8 mouse cellular contexts compared by ENCODE assay signal in the genomic region with DNA sequence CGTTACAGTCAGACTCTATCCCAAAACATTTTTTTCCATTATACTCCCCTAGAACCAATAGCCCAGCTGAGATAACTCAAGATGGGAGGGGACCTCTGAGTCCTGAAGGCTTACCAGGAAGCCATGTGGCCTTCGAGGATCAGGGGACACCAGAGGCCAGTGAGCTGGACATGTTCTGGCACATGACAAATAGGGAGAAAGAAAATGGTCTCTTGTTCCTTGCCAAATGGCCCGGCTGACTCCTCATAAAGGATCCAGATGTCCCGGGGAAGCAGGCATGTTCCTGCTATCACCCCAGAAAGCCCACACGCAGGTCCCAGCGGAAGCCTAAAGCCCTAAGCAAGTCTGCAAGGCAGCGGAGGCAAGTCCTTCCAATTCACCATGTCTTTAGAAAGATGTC. TPM values are rescaled to one million over a fixed set of nuclear protein-coding genes. Genes with fewer than 3 reads are reported as not detected.
A peak's percentile ranks its signal among the peaks of the same experiment; 100 is the strongest.
DNase-seq lines count a peak whose midpoint lies in the region; ATAC-seq and TF ChIP-seq lines count a peak whose summit lies in the region.

No protein-coding gene starts in this region.

- 85% methylated on average over 7 of the region's 7 CpGs for WGBS in forebrain, embryonic 10.5 days
- WGBS in forebrain, postnatal 0 days = 64% methylated on average over 7 of the region's 7 CpGs
- WGBS in forebrain, embryonic 11.5 days = 88% methylated on average over 7 of the region's 7 CpGs
- 51% methylated on average over 7 of the region's 7 CpGs for WGBS in hindbrain, embryonic 15.5 days
- WGBS in midbrain, embryonic 11.5 days = 84% methylated on average over 7 of the region's 7 CpGs
- WGBS in thymus, adult 2 months = 94% methylated on average over 7 of the region's 7 CpGs

- TF ChIP-seq CTCF in forebrain, postnatal 0 days (IDR thresholded peaks at IDR 0.05; ENCODE audit: low read depth) = no peak
- TF ChIP-seq CTCF in thymus, adult 2 months (IDR thresholded peaks at IDR 0.05; ENCODE audit: borderline replicate concordance, control insufficient read depth, extremely low read depth, insufficient read depth, low read length, poor library complexity) = no peak

- H3K27me3 ChIP-seq in forebrain, embryonic 10.5 days (ENCODE audit: poor library complexity, severe bottlenecking) = peaks cover 4% of the 10 kb centered on the region; the same call in 1 of the 2 replicates
- no peaks in the 10 kb centered on the region for H3K27me3 ChIP-seq in forebrain, postnatal 0 days (ENCODE audit: insufficient read depth, low read length)
- no peaks in the 10 kb centered on the region for H3K27me3 ChIP-seq in forebrain, embryonic 11.5 days (ENCODE audit: control insufficient read depth, insufficient read depth, low read length)
- H3K27me3 ChIP-seq in hindbrain, embryonic 15.5 days = no peaks in the 10 kb centered on the region
- H3K27me3 ChIP-seq in midbrain, embryonic 11.5 days (ENCODE audit: control insufficient read depth, insufficient read depth, low read length) = no peaks in the 10 kb centered on the region
- no peaks in the 10 kb centered on the region for H3K27me3 ChIP-seq in thymus, adult 2 months (ENCODE audit: control insufficient read depth, insufficient read depth, low read length)

- peaks cover 33% of the 10 kb centered on the region for H3K36me3 ChIP-seq in forebrain, embryonic 10.5 days (replicated peaks)
- no peaks in the 10 kb centered on the region for H3K36me3 ChIP-seq in forebrain, postnatal 0 days (ENCODE audit: insufficient read depth)
- H3K36me3 ChIP-seq in forebrain, embryonic 11.5 days (ENCODE audit: control insufficient read depth, insufficient read depth, low read length) = no peaks in the 10 kb centered on the region
- no peaks in the 10 kb centered on the region for H3K36me3 ChIP-seq in hindbrain, embryonic 15.5 days
- H3K36me3 ChIP-seq in midbrain, embryonic 11.5 days (ENCODE audit: control insufficient read depth, insufficient read depth, low read length) = peaks cover 2% of the 10 kb centered on the region; the same call in 1 of the 2 replicates
- no peaks in the 10 kb centered on the region for H3K36me3 ChIP-seq in thymus, adult 2 months (ENCODE audit: control insufficient read depth, insufficient read depth, low read length)

- H3K9ac ChIP-seq in forebrain, postnatal 0 days = no peak overlapping the region
- H3K9ac ChIP-seq in forebrain, embryonic 11.5 days (ENCODE audit: low read length) = 0 out of 2 replicates have a peak overlapping the region, but pooled peaks have one; percentile 4
- no peak overlapping the region for H3K9ac ChIP-seq in hindbrain, embryonic 15.5 days
- peak overlapping the region; percentile 98 for H3K9ac ChIP-seq in midbrain, embryonic 11.5 days (ENCODE audit: low read length)

- peaks cover 87% of the 10 kb centered on the region for H3K4me1 ChIP-seq in forebrain, embryonic 10.5 days
- peaks cover 34% of the 10 kb centered on the region for H3K4me1 ChIP-seq in forebrain, postnatal 0 days (ENCODE audit: insufficient read depth)
- peaks cover 18% of the 10 kb centered on the region for H3K4me1 ChIP-seq in forebrain, embryonic 11.5 days (replicated peaks; ENCODE audit: control insufficient read depth, insufficient read depth, low read length)
- peaks cover 61% of the 10 kb centered on the region for H3K4me1 ChIP-seq in hindbrain, embryonic 15.5 days (replicated peaks)
- peaks cover 50% of the 10 kb centered on the region for H3K4me1 ChIP-seq in midbrain, embryonic 11.5 days (ENCODE audit: control insufficient read depth, insufficient read depth, low read length)
- peaks cover 47% of the 10 kb centered on the region for H3K4me1 ChIP-seq in thymus, adult 2 months (replicated peaks; ENCODE audit: control insufficient read depth, insufficient read depth, low read length)

- H3K4me2 ChIP-seq in forebrain, postnatal 0 days (ENCODE audit: low read depth) = no peak overlapping the region; the same call in 1 of the 2 replicates
- no peak overlapping the region for H3K4me2 ChIP-seq in forebrain, embryonic 11.5 days (ENCODE audit: low read depth, low read length, severe bottlenecking)
- H3K4me2 ChIP-seq in hindbrain, embryonic 15.5 days = peak overlapping the region; percentile 90
- H3K4me2 ChIP-seq in midbrain, embryonic 11.5 days = peak overlapping the region; percentile 82

- no peaks in the 10 kb centered on the region for H3K9me3 ChIP-seq in forebrain, embryonic 10.5 days
- H3K9me3 ChIP-seq in forebrain, postnatal 0 days (ENCODE audit: low read length) = no peaks in the 10 kb centered on the region
- no peaks in the 10 kb centered on the region for H3K9me3 ChIP-seq in forebrain, embryonic 11.5 days (ENCODE audit: control insufficient read depth, low read length)
- H3K9me3 ChIP-seq in hindbrain, embryonic 15.5 days = no peaks in the 10 kb centered on the region
- H3K9me3 ChIP-seq in midbrain, embryonic 11.5 days (ENCODE audit: control insufficient read depth, low read length) = no peaks in the 10 kb centered on the region

- no peak for TF ChIP-seq POLR2A in thymus, adult 2 months (IDR thresholded peaks at IDR 0.05; ENCODE audit: control insufficient read depth, extremely low read depth, insufficient read depth, low read length, poor library complexity)

- DNase-seq in forebrain, embryonic 10.5 days (ENCODE audit: extremely low spot score, low spot score) = no peak
- no peak for DNase-seq in forebrain, postnatal 0 days
- DNase-seq in forebrain, embryonic 11.5 days (ENCODE audit: low spot score) = peak; percentile 48
- DNase-seq in midbrain, embryonic 11.5 days (ENCODE audit: low spot score, missing footprints) = no peak
- no peak for DNase-seq in thymus, adult 2 months
- DNase-seq in retina, embryonic 14.5 days (ENCODE audit: low spot score) = no peak

- H3K27ac ChIP-seq in forebrain, embryonic 10.5 days = no peak overlapping the region
- no peak overlapping the region for H3K27ac ChIP-seq in forebrain, postnatal 0 days (ENCODE audit: low read depth, low read length)
- H3K27ac ChIP-seq in forebrain, embryonic 11.5 days (ENCODE audit: low read depth, low read length) = no peak overlapping the region
- no peak overlapping the region for H3K27ac ChIP-seq in hindbrain, embryonic 15.5 days (replicated peaks)
- H3K27ac ChIP-seq in midbrain, embryonic 11.5 days (ENCODE audit: low read depth, low read length) = no peak overlapping the region
- no peak overlapping the region for H3K27ac ChIP-seq in thymus, adult 2 months (ENCODE audit: control insufficient read depth, insufficient read depth, low read length)

- peak overlapping the region; percentile 76; the same call in 1 of the 2 replicates for H3K4me3 ChIP-seq in forebrain, embryonic 10.5 days
- no peak overlapping the region for H3K4me3 ChIP-seq in forebrain, postnatal 0 days (ENCODE audit: low read depth, low read length)
- H3K4me3 ChIP-seq in forebrain, embryonic 11.5 days (ENCODE audit: low read depth, low read length) = no peak overlapping the region
- 0 out of 2 replicates have a peak overlapping the region, but pooled peaks have one; percentile 68 for H3K4me3 ChIP-seq in hindbrain, embryonic 15.5 days
- H3K4me3 ChIP-seq in midbrain, embryonic 11.5 days (ENCODE audit: low read depth, low read length) = no peak overlapping the region
- no peak overlapping the region for H3K4me3 ChIP-seq in thymus, adult 2 months (ENCODE audit: control insufficient read depth, insufficient read depth, low read length)

- ATAC-seq in forebrain, postnatal 0 days = no peak
- ATAC-seq in forebrain, embryonic 11.5 days (replicated peaks; ENCODE audit: low FRiP score) = no peak
- no peak for ATAC-seq in hindbrain, embryonic 15.5 days (ENCODE audit: low FRiP score, low read depth)
- ATAC-seq in midbrain, embryonic 11.5 days (ENCODE audit: low FRiP score) = no peak
- no peak for ATAC-seq in erythroblast, adult 5-6 weeks (replicated peaks; ENCODE audit: low FRiP score, poor library complexity, severe bottlenecking)

RNA-seq across cellular contexts. Expression of a gene that starts 3.2 kb away (rescaled TPM):
- 11.5 and 11.8 TPM in 2 replicates for polyA plus RNA-seq in forebrain, embryonic 10.5 days (2016; fragmentation: Nextera tagmentation; extraction: Ambion mirVana)
- total RNA-seq in forebrain, postnatal 0 days (2014; rRNA removed) = 39.3 and 39.6 TPM in 2 replicates
- polyA plus RNA-seq in forebrain, postnatal 0 days (2015; fragmentation: Nextera tagmentation; extraction: Ambion mirVana) = 4.9 and 7.1 TPM in 2 replicates
- 12.7 and 15.7 TPM in 2 replicates for polyA plus RNA-seq in forebrain, embryonic 11.5 days (2014; fragmentation: Nextera tagmentation; extraction: Ambion mirVana)
- polyA plus RNA-seq in hindbrain, embryonic 15.5 days (2015; fragmentation: Nextera tagmentation; extraction: Ambion mirVana) = 14.3 and 15.6 TPM in 2 replicates
- 13.7 and 15.0 TPM in 2 replicates for polyA plus RNA-seq in midbrain, embryonic 11.5 days (2014; fragmentation: Nextera tagmentation; extraction: Ambion mirVana)
- polyA plus RNA-seq in thymus, adult 2 months (2012; rRNA removed) = 48.0 and 50.4 TPM in 2 replicates
- 0.77 and 2.3 TPM in 2 replicates for total RNA-seq in erythroblast, adult 5-6 weeks (2015; ENCODE audit: low replicate concordance)
- total RNA-seq in erythroblast, adult 5-6 weeks (2017; ENCODE audit: low replicate concordance) = 1.7 and 2.5 TPM in 2 replicates

RNA-seq across cellular contexts. Expression of a gene that starts 18.5 kb away (rescaled TPM):
- 10.2 and 11.0 TPM in 2 replicates for polyA plus RNA-seq in forebrain, embryonic 10.5 days (2016; fragmentation: Nextera tagmentation; extraction: Ambion mirVana)
- total RNA-seq in forebrain, postnatal 0 days (2014; rRNA removed) = 30.9 and 33.9 TPM in 2 replicates
- 43.7 and 44.1 TPM in 2 replicates for polyA plus RNA-seq in forebrain, postnatal 0 days (2015; fragmentation: Nextera tagmentation; extraction: Ambion mirVana)
- 14.4 and 16.0 TPM in 2 replicates for polyA plus RNA-seq in forebrain, embryonic 11.5 days (2014; fragmentation: Nextera tagmentation; extraction: Ambion mirVana)
- polyA plus RNA-seq in hindbrain, embryonic 15.5 days (2015; fragmentation: Nextera tagmentation; extraction: Ambion mirVana) = 40.0 and 44.6 TPM in 2 replicates
- 15.1 and 16.3 TPM in 2 replicates for polyA plus RNA-seq in midbrain, embryonic 11.5 days (2014; fragmentation: Nextera tagmentation; extraction: Ambion mirVana)
- polyA plus RNA-seq in thymus, adult 2 months (2012; rRNA removed) = 1.9 and 2.0 TPM in 2 replicates
- total RNA-seq in erythroblast, adult 5-6 weeks (2015; ENCODE audit: low replicate concordance) = not detected in 2 replicates
- not detected in 2 replicates for total RNA-seq in erythroblast, adult 5-6 weeks (2017; ENCODE audit: low replicate concordance)

Comparison
In these comparisons a context has a peak if more than half of its experiments do, and no peak if none do; other contexts are left out.
1. H3K4me3 ChIP-seq: peak in forebrain, embryonic 10.5 days (single experiment) and hindbrain, embryonic 15.5 days (single experiment); none in forebrain, postnatal 0 days (single experiment), forebrain, embryonic 11.5 days (single experiment), midbrain, embryonic 11.5 days (single experiment) and thymus, adult 2 months (single experiment).
2. H3K9ac ChIP-seq: peak in forebrain, embryonic 11.5 days (single experiment) and midbrain, embryonic 11.5 days (single experiment); none in forebrain, postnatal 0 days (single experiment) and hindbrain, embryonic 15.5 days (single experiment).
3. H3K4me2 ChIP-seq: peak in hindbrain, embryonic 15.5 days (single experiment) and midbrain, embryonic 11.5 days (single experiment); none in forebrain, postnatal 0 days (single experiment) and forebrain, embryonic 11.5 days (single experiment).